Mouse (Mus musculus) kidney, adult 8-10 months (tissue): ENCODE measurements around the gene Atp11b.

ENCODE experiments used
- DNase-seq, 2 experiments: peaks; one replicate each; pipeline ENCODE4 v3.0.0; 2022

Atp11b gene

GRCm38 (mm10) chr3:35753825-35754767, at the start of gene Atp11b:
TSS of gene Atp11b (plus strand) at chr3:35754106.
- DNase-seq = peak; percentile 64 to 74

DNA sequence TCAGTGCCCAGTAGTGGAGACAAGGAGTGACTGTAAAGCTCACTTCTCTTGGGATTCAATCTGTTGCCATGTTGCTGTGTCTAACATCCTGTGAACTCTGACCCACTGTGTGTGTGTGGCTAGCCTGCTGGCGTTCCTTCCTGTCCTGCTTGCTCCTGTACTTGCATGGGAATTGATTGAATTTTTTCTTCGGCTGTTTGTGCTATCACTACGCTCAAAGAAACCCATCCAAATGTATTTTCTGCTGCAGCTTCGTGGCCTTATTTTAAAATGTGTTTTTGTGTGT, 49.6 kb upstream of the Atp11b start:
- no peak for DNase-seq

- no peak for DNase-seq
These were observed 34.2 kb upstream of the Atp11b start for GRCm38 (mm10) chr3:35719531-35720205.

DNA sequence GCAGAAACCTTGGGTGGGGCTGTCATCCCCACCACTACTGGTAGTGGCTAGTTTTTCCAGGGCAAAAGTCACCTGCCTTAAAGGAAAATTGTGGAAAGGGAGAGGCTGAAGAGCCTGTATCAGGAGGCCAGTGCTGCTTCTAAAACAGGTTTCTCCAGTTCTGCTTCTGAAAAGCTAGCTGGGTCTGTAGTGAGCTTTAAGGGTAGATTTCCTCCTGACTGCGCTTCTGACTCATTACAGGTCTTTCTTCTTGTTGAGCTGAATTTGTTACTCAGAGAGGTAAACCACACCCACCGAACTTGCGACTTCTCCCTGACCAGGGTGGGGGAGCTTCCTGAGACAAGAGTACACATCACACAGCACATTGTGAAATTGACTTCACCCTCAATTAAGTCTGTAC, 33.1 kb upstream of the Atp11b start:
- DNase-seq = peak in 1 of 2 experiments; percentile 11

- DNase-seq = no peak
These were observed 32.0 kb upstream of the Atp11b start for GRCm38 (mm10) chr3:35721818-35722446.

- no peak for DNase-seq
These were observed 31.1 kb upstream of the Atp11b start for GRCm38 (mm10) chr3:35722811-35723210.

- no peak for DNase-seq
These were observed 30.2 kb upstream of the Atp11b start for GRCm38 (mm10) chr3:35723586-35724322.

- no peak for DNase-seq
These were observed 28.8 kb upstream of the Atp11b start for GRCm38 (mm10) chr3:35725096-35725495.

GRCm38 (mm10) chr3:35726936-35727335, 27.0 kb upstream of the Atp11b start:
- no peak for DNase-seq

DNA sequence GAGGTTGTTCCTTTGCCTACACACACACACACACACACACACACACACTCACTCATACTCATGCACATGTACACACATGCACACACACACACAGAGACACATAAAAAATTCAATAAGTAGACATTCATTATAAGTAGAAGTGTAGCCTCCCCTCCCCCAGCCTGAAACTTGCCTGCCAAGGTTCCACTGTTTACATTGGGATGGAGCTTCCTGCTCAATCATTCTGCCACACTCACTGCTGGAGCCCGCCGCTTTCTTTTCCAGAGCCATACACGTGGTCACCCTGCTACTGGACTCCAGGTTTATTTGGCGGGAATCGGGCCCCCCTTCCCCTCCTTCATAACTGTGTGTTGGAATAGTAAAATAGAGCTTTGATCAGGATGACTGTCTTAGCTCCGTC, 24.4 kb upstream of the Atp11b start:
- no peak for DNase-seq

- DNase-seq = no peak
These were observed 21.7 kb upstream of the Atp11b start for GRCm38 (mm10) chr3:35731981-35732777.

- DNase-seq = no peak
These were observed 21.1 kb upstream of the Atp11b start for GRCm38 (mm10) chr3:35732778-35733147.

DNA sequence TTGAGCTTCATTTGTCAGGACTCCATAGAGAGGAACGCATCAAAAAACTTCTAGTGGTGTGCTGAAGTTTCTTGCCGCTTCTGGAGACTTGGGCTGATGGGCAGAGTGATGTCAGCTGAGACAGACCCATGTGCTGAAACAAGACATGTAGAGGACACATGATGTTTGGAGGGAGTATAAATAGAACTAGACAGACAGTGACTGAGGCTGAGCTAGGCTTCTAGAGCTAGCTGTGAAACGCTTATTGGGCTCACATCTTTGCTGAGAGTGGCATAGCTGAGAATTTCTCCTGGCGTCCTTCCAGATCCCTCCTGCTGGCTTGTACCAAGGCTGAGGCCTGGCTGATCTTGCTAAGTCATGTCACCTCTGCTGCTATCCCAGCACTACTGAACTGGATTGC, 19.4 kb upstream of the Atp11b start:
- DNase-seq = no peak

- DNase-seq = no peak
These were observed 15.8 kb upstream of the Atp11b start for GRCm38 (mm10) chr3:35738071-35738470.

GRCm38 (mm10) chr3:35745010-35745409, 8.9 kb upstream of the Atp11b start:
- peak; percentile 46 to 63 for DNase-seq

DNA sequence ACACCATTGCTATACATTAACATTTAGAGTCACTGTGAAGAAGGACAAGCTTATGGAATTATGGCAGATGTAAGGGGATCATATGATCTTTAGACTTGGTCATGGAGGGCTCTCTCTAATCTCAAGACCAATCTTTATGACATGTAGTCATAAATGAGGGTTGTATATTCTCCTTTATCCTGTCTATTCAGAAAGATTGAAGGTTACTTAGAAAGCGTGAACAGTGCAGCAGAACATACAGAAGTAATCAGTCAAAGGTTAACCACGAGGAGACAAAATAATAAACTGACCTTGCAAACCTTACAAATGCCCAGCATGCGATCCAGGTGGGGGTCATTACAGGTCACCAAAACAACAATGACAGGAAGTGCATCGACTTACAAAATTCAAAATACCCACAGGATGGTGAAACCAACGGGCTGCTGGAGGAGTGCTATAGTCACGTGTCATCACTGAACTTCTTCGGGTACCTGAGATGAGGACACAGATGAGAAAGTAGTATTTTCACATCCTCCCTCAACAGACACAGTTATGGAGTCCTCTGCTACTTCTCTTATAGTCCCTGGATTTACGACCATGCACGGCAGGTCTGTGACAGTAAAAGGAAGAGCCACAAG, 7.0 kb upstream of the Atp11b start:
- DNase-seq = no peak

DNA sequence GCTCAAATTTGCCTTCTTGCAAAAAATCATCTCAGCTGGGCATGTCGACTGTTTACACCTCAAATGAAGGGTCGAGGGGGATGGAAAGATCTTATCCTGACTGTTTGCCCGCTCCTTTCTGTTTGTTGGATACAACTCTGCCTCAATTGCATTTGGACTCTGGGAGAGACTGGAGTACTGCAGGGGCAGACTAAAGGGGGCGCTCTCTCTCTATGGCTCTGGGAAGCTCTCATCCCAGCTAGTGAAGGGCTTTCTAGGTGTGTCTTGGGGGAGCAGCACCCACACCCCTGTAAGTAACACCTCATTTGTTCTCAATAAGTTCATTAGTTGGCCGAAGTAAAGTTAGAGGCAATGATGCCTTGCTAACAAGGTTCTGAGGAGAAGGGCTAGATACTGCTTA, 3.6 kb upstream of the Atp11b start:
- DNase-seq = peak in 1 of 2 experiments; percentile 9

- DNase-seq = no peak
These were observed 2.2 kb upstream of the Atp11b start for GRCm38 (mm10) chr3:35751724-35752123.

DNA sequence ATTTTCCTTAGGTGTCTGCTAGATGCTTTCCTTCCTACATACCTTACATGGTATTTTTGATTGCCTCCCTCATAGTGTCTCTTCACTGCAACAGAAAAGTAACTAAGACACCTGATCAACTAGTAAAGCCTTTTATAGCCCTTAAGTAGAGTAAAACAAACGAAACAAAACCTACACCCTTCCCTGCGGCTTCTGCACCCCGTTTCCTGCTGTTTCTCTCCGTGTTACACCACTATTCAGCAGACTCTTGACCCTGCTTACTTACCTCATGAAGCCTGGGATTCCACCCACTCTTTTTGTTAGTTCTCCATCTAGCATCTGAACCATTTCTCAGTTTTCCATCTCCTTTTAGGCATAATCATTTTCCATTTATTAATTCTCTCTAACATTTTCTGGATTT, 8.8 kb downstream of the Atp11b start:
- DNase-seq = no peak

DNA sequence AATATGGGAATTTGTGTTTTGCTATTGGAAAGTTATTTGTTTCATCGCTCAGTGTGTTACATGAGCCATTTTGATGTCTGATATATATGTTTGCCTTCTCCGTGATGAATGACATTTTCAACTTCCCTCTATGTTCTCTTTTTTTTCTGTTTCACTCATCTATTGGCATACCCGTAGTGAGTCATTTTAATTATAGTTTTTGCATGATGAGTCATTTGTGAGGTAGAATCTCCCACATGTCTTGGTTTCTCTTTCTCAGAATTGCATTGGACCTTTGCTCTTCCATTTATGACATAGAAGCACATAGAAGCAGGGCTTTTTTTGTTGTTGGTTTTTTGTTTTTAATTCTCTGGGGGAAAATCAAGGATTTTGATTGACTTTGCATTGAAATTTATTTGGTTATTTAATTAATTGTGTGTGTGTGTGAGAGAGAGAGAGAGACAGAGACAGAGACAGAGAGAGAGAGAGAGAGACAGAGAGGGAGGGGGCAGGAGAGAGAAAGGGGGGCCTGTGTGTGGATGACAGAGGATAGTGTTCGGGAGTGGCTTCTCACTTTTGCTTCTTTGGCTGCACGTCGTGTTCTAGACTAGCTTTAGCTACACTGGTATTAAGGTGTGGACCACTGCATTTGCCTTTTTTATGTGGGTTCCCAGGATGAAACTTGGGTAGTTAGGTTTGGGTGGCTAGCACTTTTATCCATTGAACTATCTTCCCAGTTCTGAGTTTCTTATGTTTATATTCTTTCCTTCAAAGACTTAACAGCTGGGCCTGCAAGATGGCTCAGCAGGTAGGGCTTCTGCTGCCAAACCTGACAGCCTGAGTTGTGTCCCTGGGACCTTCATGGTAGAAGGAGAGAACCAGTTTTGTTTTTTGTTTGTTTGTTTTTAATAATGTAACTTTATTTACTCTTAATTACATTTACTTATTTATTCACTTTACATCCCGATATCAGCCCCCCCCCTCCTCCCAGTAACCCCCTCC, 11.0 kb downstream of the Atp11b start:
- no peak for DNase-seq

GRCm38 (mm10) chr3:35779748-35780147, 25.8 kb downstream of the Atp11b start:
- no peak for DNase-seq
